Mouse (Mus musculus): Measurements from ENCODE around the gene B4gat1. TPM values are rescaled to one million over a fixed set of nuclear protein-coding genes. Genes with fewer than 3 reads are reported as not detected.

Gene B4gat1
- polyA plus RNA-seq (2012; fragmentation: generic; extraction: Trizol) = 10 to 100 TPM; 18.7 to 79.2 TPM

GRCm38 (mm10) chr19:5038709-5039156 lies at the start of gene B4gat1, which contains the start of gene AC124502.3:
B4gat1 (plus strand) TSS chr19:5038826.
AC124502.3 (plus strand) TSS chr19:5038891.

GRCm38 (mm10) chr19:4990256-4990625 lies 48.4 kb upstream of the B4gat1 start, which contains the start of gene Npas4:
Npas4 (minus strand) TSS chr19:4990316.

GRCm38 (mm10) chr19:5023621-5024479 lies 14.8 kb upstream of the B4gat1 start, which contains the start of gene Slc29a2:
Slc29a2 (plus strand) TSS chr19:5023860.

GRCm38 (mm10) chr19:5040862-5041523 lies 2.4 kb downstream of the B4gat1 start, which contains the start of gene Brms1:
Brms1 (plus strand) TSS chr19:5041354.

GRCm38 (mm10) chr19:5050047-5050905 lies 11.7 kb downstream of the B4gat1 start, which contains the start of gene Rin1:
Rin1 (plus strand) TSS chr19:5050481.

GRCm38 (mm10) chr19:5067867-5068569 lies 29.4 kb downstream of the B4gat1 start, which contains the start of gene Cd248:
Cd248 (plus strand) TSS chr19:5068078.

GRCm38 (mm10) chr19:5085145-5085863 lies 46.7 kb downstream of the B4gat1 start, which contains the start of gene Tmem151a:
Tmem151a (minus strand) TSS chr19:5085531.

GRCm38 (mm10) chr19:5087884-5088728 lies 49.5 kb downstream of the B4gat1 start, which contains the start of gene Yif1a:
Yif1a (plus strand) TSS chr19:5088538.

Other genes starting within 250 kb of the B4gat1 start
- 10 to 100 TPM; 17.8 to 38.0 TPM for gene Rbm4, start 244.9 kb upstream of the B4gat1 start, polyA plus RNA-seq (2012; fragmentation: generic; extraction: Trizol)
- gene Gm21992, start 227.2 kb upstream of the B4gat1 start, polyA plus RNA-seq (2012; fragmentation: generic; extraction: Trizol) = 10 to 100 TPM; 23.3 to 28.1 TPM
- gene Rbm14, start 227.2 kb upstream of the B4gat1 start, polyA plus RNA-seq (2012; fragmentation: generic; extraction: Trizol) = 10 to 100 TPM; 48.9 to 59.1 TPM
- gene Ccs, start 199.5 kb upstream of the B4gat1 start, polyA plus RNA-seq (2012; fragmentation: generic; extraction: Trizol) = 100 to 1,000 TPM in 1 of 2 experiments, 10 to 100 TPM in 1; 60.9 to 102 TPM
- under 1 TPM; 0.02 to 0.20 TPM for gene Ccdc87, start 199.5 kb upstream of the B4gat1 start, polyA plus RNA-seq (2012; fragmentation: generic; extraction: Trizol)
- 1 to 10 TPM in 1 of 2 experiments, under 1 TPM in 1; 0.18 to 2.1 TPM for gene Ctsf, start 183.7 kb upstream of the B4gat1 start, polyA plus RNA-seq (2012; fragmentation: generic; extraction: Trizol)
- gene Actn3, start 160.9 kb upstream of the B4gat1 start, polyA plus RNA-seq (2012; fragmentation: generic; extraction: Trizol) = 1 to 10 TPM; 2.6 to 6.1 TPM
- gene Zdhhc24, start 160.2 kb upstream of the B4gat1 start, polyA plus RNA-seq (2012; fragmentation: generic; extraction: Trizol) = 10 to 100 TPM in 1 of 2 experiments, 1 to 10 TPM in 1; 2.9 to 13.9 TPM
- 1 to 10 TPM; 1.3 to 5.5 TPM for gene Bbs1, start 132.2 kb upstream of the B4gat1 start, polyA plus RNA-seq (2012; fragmentation: generic; extraction: Trizol)
- gene Dpp3, start 110.5 kb upstream of the B4gat1 start, polyA plus RNA-seq (2012; fragmentation: generic; extraction: Trizol) = 10 to 100 TPM; 78.5 to 79.8 TPM
- 1 to 10 TPM; 3.2 to 4.7 TPM for gene Peli3, start 95.7 kb upstream of the B4gat1 start, polyA plus RNA-seq (2012; fragmentation: generic; extraction: Trizol)
- gene Mrpl11, start 76.7 kb upstream of the B4gat1 start, polyA plus RNA-seq (2012; fragmentation: generic; extraction: Trizol) = 100 to 1,000 TPM in 1 of 2 experiments, 10 to 100 TPM in 1; 75.2 to 151 TPM
- under 1 TPM; 0.01 to 0.11 TPM for gene Npas4, start 48.5 kb upstream of the B4gat1 start, polyA plus RNA-seq (2012; fragmentation: generic; extraction: Trizol)
- gene Slc29a2, start 15.0 kb upstream of the B4gat1 start, polyA plus RNA-seq (2012; fragmentation: generic; extraction: Trizol) = 1 to 10 TPM; 1.3 to 1.5 TPM
- 1 to 10 TPM in 1 of 2 experiments, under 1 TPM in 1; 0.95 to 3.4 TPM for gene AC124502.3, start 65 bp downstream of the B4gat1 start, polyA plus RNA-seq (2012; fragmentation: generic; extraction: Trizol)
- 10 to 100 TPM; 43.2 to 81.1 TPM for gene Brms1, start 2.5 kb downstream of the B4gat1 start, polyA plus RNA-seq (2012; fragmentation: generic; extraction: Trizol)
- gene Rin1, start 11.7 kb downstream of the B4gat1 start, polyA plus RNA-seq (2012; fragmentation: generic; extraction: Trizol) = 10 to 100 TPM; 14.9 to 21.8 TPM
- gene Cd248, start 29.3 kb downstream of the B4gat1 start, polyA plus RNA-seq (2012; fragmentation: generic; extraction: Trizol) = 100 to 1,000 TPM; 106 to 492 TPM
- gene Tmem151a, start 46.7 kb downstream of the B4gat1 start, polyA plus RNA-seq (2012; fragmentation: generic; extraction: Trizol) = 1 to 10 TPM; 3.1 to 4.6 TPM
- gene Yif1a, start 49.7 kb downstream of the B4gat1 start, polyA plus RNA-seq (2012; fragmentation: generic; extraction: Trizol) = 100 to 1,000 TPM; 137 to 166 TPM
- 10 to 100 TPM in 1 of 2 experiments, 1 to 10 TPM in 1; 2.5 to 10.3 TPM for gene Cnih2, start 59.7 kb downstream of the B4gat1 start, polyA plus RNA-seq (2012; fragmentation: generic; extraction: Trizol)
- gene Rab1b, start 68.2 kb downstream of the B4gat1 start, polyA plus RNA-seq (2012; fragmentation: generic; extraction: Trizol) = 100 to 1,000 TPM; 192 to 232 TPM
- 10 to 100 TPM; 16.7 to 20.6 TPM for gene Klc2, start 79.7 kb downstream of the B4gat1 start, polyA plus RNA-seq (2012; fragmentation: generic; extraction: Trizol)
- gene Pacs1, start 234.3 kb downstream of the B4gat1 start, polyA plus RNA-seq (2012; fragmentation: generic; extraction: Trizol) = 10 to 100 TPM in 1 of 2 experiments, 1 to 10 TPM in 1; 7.7 to 24.1 TPM

Measured in C3H10T1/2 (cell line).